Mouse (Mus musculus): ENCODE results near the gene Pdxp. TPM values are rescaled to one million over a fixed set of nuclear protein-coding genes. Genes with fewer than 3 reads are reported as not detected.

Pdxp gene
- polyA plus RNA-seq, 1 experiment from 2014 or later = 102 TPM

DNA sequence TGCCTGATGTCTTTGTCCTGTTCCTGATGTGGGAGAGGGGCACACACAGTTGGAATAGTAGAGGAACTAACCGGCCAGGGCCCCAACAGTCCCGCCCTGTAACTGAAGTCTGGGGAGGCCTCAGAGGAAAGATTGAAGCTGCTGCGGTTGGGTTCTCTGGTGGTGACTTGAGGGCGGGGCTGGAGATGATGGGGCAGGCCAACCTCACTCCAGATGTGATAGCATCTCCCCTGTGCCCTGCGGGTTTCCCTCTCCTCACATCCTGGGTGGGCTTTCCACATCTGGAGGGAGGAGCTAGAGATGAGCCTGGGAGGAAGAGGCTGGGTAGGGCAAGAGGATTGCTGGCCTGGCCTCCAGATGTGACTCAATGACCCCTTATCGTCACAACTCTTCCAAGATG is 9.9 kb downstream of the Pdxp start:
- ATAC-seq = no peak
- Histone ChIP-seq H3K27me3 (replicated peaks; ENCODE audit: control insufficient read depth, insufficient read depth, low read length) (no peaks in the 10 kb centered on the region), H3K36me3 (ENCODE audit: control insufficient read depth, insufficient read depth) (peaks cover 9% of the 10 kb centered on the region; the same call in 1 of the 2 replicates), H3K4me3 (replicated peaks; ENCODE audit: low read length) (no peak overlapping the region), H3K27ac (ENCODE audit: low read length) (no peak overlapping the region), H3K4me2 (ENCODE audit: low read length) (no peak overlapping the region), H3K9me3 (ENCODE audit: control insufficient read depth, low read length) (no peaks in the 10 kb centered on the region), H3K9ac (replicated peaks; ENCODE audit: low read depth, low read length) (no peak overlapping the region), H3K4me1 (replicated peaks; ENCODE audit: control insufficient read depth, insufficient read depth, low read length) (peaks cover 25% of the 10 kb centered on the region)
- WGBS = 84% methylated on average over 6 of the region's 6 CpGs

DNA sequence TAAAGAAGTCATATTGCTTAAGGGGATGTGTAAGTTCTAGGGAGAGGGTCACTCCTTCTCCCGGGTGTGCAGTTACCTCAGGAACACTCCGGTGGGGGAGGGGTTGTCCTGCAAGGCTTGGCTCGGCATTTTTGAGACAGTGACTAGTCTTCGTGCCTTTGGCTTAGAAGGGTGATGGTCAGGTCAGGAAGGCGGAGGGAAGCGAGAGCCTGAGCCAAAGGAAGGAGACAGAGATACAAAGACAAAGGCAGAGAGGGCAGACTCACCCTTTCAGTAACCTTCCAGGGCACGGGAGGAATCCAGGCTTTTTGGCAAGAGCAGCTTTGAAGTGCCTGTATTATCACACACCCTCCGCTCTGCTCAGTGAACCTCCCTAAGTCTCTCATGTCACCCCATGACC is 11.4 kb downstream of the Pdxp start:
- 42% methylated on average over 8 of the region's 8 CpGs for WGBS
- no peak for ATAC-seq
- H3K4me1 ChIP-seq (replicated peaks; ENCODE audit: control insufficient read depth, insufficient read depth, low read length) = peaks cover 25% of the 10 kb centered on the region

DNA sequence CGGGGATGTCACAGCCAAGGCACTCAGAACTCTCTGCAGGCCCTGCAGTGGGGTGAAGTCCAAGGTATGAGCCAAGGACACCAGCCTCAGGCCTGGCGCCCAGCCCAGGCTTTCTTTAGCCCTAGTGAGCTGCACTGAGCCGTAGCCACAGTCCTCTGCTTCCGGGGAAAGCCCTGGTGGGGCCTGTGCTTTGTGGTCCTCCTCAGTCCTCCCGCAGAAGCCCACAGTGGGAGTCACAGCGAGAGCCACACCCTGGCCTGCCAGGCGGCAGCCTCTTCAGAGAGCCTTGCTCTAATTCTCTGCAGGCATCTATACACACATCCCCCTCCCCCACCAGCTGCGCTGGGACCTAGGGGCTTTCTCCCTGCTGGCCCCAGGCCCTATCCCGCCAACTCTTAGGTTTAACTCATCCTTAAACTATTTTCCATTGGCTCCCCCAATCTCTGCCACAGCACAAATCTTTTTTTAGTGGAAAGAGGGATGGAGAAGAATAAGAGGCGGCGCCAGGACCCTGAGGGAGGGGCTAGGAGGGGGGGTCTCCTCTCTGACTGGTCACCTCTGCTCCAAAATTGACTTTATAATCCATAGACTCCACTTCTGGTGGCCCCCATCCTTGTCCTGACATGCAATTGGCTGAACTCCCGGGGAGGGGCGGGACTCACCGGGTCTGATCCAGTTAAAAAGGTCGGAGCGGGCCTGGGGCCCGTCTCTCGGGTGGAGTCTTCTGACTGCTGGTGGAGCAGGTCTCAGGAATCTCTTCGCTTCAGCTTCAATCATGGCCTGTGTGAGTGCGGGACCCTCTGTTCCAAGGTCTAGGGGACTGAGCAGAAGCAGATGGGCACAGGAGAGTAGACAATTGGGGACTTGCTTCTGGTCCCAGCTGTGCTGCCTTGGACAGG is 12.6 kb downstream of the Pdxp start, which contains the start of gene Lgals1:
Lgals1 (plus strand) TSS at position 705 of the 899 bp plus-strand sequence.
- H3K4me3 ChIP-seq (replicated peaks; ENCODE audit: low read length) = peak within 1 kb of the TSS; percentile 7
- peak; percentile 51 for ATAC-seq

More for the DNA sequence above, 11.4 kb downstream of the Pdxp start:
- no peak overlapping the region for H3K27ac ChIP-seq (ENCODE audit: low read length)
- no peaks in the 10 kb centered on the region for H3K9me3 ChIP-seq (ENCODE audit: control insufficient read depth, low read length)
- no peak overlapping the region for H3K4me2 ChIP-seq (ENCODE audit: low read length)
- no peaks in the 10 kb centered on the region for H3K27me3 ChIP-seq (replicated peaks; ENCODE audit: control insufficient read depth, insufficient read depth, low read length)
- 0 out of 2 replicates have a peak, but pooled peaks cover 1% of the 10 kb centered on the region for H3K36me3 ChIP-seq (ENCODE audit: control insufficient read depth, insufficient read depth)
- no peak overlapping the region for H3K9ac ChIP-seq (replicated peaks; ENCODE audit: low read depth, low read length)
- H3K4me3 ChIP-seq (replicated peaks; ENCODE audit: low read length) = no peak overlapping the region

DNA sequence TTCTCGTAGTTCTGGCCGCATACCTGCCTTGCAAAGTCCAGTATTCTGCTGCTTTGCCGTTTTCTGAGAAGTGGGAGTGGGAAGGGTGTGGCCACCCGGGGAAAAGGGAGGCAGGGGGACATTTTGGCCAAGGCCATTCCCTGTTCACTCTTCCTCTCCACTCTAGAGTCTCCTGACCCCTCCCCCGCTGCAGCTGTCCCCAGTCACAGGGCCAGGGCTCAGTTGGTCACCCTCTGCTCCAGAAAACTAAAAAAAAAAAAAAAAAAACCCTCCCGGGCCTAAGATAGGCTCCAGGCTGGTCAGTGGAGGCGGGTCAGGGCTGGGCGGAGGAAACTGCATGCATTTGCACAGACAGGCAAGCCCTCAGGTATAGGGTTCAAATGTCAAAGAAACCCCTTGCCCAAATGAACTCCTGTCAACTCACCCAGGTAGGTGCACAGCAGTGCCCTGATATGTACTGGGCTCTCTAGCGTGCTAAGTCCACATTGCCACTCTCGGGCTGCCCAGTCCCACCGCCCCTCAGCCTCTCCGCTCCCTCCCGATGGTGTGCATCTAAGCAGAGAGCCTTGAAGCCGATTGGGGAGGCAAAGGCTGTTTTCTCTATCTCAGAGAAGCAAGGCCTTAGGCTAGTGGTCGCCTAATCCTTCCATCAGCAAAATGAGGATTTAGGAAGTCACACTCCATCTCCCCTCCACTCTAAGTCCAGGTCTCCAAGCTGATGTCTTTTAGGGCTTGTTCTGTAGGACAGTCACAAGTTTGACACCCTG is 13.5 kb downstream of the Pdxp start:
- H3K36me3 ChIP-seq (ENCODE audit: control insufficient read depth, insufficient read depth) = no peaks in the 10 kb centered on the region
- H3K4me1 ChIP-seq (replicated peaks; ENCODE audit: control insufficient read depth, insufficient read depth, low read length) = peaks cover 25% of the 10 kb centered on the region
- no peak overlapping the region for H3K27ac ChIP-seq (ENCODE audit: low read length)
- no peak for ATAC-seq
- no peaks in the 10 kb centered on the region for H3K27me3 ChIP-seq (replicated peaks; ENCODE audit: control insufficient read depth, insufficient read depth, low read length)
- peak overlapping the region; percentile 27 for H3K9ac ChIP-seq (replicated peaks; ENCODE audit: low read depth, low read length)
- H3K4me2 ChIP-seq (ENCODE audit: low read length) = peak overlapping the region; percentile 71
- WGBS = 29% methylated on average over 15 of the region's 15 CpGs
- no peaks in the 10 kb centered on the region for H3K9me3 ChIP-seq (ENCODE audit: control insufficient read depth, low read length)
- H3K4me3 ChIP-seq (replicated peaks; ENCODE audit: low read length) = peak overlapping the region; percentile 36

More for the DNA sequence above, 12.6 kb downstream of the Pdxp start, which contains the start of gene Lgals1:
- Histone ChIP-seq H3K9me3 (ENCODE audit: control insufficient read depth, low read length) (no peaks in the 10 kb centered on the region), H3K4me1 (replicated peaks; ENCODE audit: control insufficient read depth, insufficient read depth, low read length) (peaks cover 25% of the 10 kb centered on the region), H3K9ac (replicated peaks; ENCODE audit: low read depth, low read length) (peak within 1 kb of the TSS; percentile 23; the same call in 1 of the 2 replicates), H3K36me3 (ENCODE audit: control insufficient read depth, insufficient read depth) (no peaks in the 10 kb centered on the region), H3K27ac (ENCODE audit: low read length) (peak within 1 kb of the TSS; percentile 65; the same call in 1 of the 2 replicates), H3K27me3 (replicated peaks; ENCODE audit: control insufficient read depth, insufficient read depth, low read length) (no peaks in the 10 kb centered on the region), H3K4me2 (ENCODE audit: low read length) (peak within 1 kb of the TSS; percentile 71)
- WGBS = 9% methylated on average over 20 of the region's 20 CpGs

DNA sequence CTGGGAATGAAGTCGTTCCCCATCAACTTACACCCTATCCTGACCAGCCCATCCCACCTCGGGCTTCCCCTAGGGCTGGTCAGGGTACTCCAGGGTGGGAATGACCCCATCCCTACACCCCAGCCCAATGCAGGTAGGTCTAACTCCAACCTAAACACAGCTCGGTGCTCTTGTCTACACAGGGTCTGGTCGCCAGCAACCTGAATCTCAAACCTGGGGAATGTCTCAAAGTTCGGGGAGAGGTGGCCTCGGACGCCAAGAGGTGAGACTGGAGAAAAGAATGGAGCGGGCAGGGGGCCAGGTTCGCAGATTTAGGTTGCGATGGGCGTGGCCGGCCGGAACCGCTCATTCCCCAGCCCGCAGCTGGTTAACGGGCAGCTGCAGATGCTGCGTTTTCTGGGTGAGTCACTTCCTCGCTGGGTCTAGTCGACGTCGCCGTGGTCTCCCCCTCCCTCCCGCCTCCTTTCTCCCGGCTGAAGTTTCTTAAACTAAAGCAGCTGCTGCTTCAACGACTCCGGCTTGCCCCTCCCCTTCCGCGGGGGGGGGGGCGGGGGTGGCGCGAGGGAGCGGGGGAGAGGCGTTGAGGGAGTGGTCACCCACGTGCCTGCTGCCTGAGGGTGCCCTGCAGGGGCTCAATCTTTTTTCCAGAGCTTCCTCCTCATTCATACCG is 14.2 kb downstream of the Pdxp start:
- H3K9ac ChIP-seq (replicated peaks; ENCODE audit: low read depth, low read length) = peak overlapping the region; percentile 27
- ATAC-seq = peak; percentile 60
- no peaks in the 10 kb centered on the region for H3K36me3 ChIP-seq (ENCODE audit: control insufficient read depth, insufficient read depth)
- H3K4me3 ChIP-seq (replicated peaks; ENCODE audit: low read length) = peak overlapping the region; percentile 36
- H3K27me3 ChIP-seq (replicated peaks; ENCODE audit: control insufficient read depth, insufficient read depth, low read length) = no peaks in the 10 kb centered on the region
- H3K27ac ChIP-seq (ENCODE audit: low read length) = no peak overlapping the region
- H3K9me3 ChIP-seq (ENCODE audit: control insufficient read depth, low read length) = no peaks in the 10 kb centered on the region
- H3K4me2 ChIP-seq (ENCODE audit: low read length) = peak overlapping the region; percentile 71
- peaks cover 25% of the 10 kb centered on the region for H3K4me1 ChIP-seq (replicated peaks; ENCODE audit: control insufficient read depth, insufficient read depth, low read length)
- WGBS = 2% methylated on average over 25 of the region's 35 CpGs

DNA sequence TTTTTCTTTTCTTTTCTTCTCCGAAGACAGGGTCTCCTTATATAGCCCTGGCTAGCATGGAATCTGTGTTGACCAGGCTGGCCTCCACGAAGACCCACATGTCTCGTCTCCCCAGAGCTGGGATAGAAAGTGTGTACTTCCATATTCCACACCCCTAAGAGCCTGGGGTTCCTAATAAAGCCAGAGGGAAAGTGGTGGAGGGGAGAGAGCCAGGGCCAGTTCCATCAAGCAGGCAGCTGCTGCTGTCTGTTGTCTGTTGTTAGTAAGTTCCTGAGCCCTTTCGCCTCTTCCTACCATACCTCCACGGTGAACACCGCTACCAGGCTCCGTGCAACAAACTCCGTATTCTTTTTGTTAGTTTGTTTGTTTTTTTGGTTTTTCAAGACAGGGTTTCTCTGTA is 14.8 kb downstream of the Pdxp start:
- H3K36me3 ChIP-seq (ENCODE audit: control insufficient read depth, insufficient read depth) = no peaks in the 10 kb centered on the region
- no peak overlapping the region for H3K27ac ChIP-seq (ENCODE audit: low read length)
- no peaks in the 10 kb centered on the region for H3K27me3 ChIP-seq (replicated peaks; ENCODE audit: control insufficient read depth, insufficient read depth, low read length)
- peaks cover 25% of the 10 kb centered on the region for H3K4me1 ChIP-seq (replicated peaks; ENCODE audit: control insufficient read depth, insufficient read depth, low read length)
- no peak for ATAC-seq
- no peaks in the 10 kb centered on the region for H3K9me3 ChIP-seq (ENCODE audit: control insufficient read depth, low read length)
- WGBS = 51% methylated on average over 7 of the region's 8 CpGs
- peak overlapping the region; percentile 71 for H3K4me2 ChIP-seq (ENCODE audit: low read length)
- H3K9ac ChIP-seq (replicated peaks; ENCODE audit: low read depth, low read length) = no peak overlapping the region
- H3K4me3 ChIP-seq (replicated peaks; ENCODE audit: low read length) = no peak overlapping the region

DNA sequence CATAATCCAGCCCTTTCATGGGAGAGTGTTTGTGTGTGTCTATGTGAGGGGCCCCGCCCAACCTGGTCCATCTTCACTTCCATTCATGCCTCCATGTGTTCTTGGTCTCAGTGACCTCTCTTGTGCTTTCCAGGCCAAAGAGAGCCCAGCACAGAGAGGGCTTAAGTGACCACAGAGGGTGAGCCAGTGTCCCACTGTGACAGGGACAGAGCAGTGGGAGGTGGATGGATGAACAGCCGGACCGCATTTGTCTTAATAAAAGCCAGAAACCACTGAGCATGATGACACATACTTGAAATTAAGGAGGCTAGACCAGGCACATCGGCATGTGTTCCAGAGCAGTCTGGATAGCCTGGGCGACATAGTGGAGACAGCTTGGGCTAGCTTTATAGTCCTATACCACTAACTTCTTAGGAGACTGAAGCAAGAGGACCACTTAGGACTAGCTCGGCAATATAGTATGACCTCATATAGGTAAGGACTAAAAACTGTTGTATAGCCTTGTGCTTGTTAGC is 16.5 kb downstream of the Pdxp start:
- 92% methylated on average over 6 of the region's 6 CpGs for WGBS

DNA sequence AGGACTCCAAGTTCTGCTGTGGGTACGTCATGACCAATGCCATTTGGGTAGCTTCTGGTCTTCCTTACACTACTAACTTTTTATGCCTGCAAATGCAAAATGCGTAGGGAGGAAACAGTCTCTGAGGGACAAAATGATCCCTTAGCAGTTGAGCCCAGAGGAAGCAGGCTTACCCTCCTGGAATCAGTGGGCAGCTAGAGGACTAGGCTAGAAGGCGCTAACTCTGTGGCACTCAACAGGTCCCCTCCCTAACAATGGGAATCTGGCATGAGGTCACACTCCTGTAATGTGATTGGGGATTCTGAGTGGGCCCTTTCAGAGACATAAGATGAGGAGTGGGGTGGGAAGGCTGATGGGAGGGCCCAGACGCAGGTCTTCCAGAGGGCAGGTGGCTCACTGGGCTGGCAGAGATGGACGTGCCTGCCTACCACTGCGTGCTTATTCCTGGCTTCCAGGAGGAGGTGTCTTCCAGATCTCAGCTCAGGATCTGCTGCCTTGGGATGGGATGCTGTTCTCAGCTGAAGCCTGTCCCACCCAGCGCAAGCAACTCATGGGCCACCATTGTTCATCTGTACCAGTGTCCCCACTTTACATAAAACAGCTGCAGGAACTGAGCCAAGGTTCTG is 17.2 kb downstream of the Pdxp start:
- no peak overlapping the region for H3K4me3 ChIP-seq (replicated peaks; ENCODE audit: low read length)
- WGBS = 86% methylated on average over 7 of the region's 7 CpGs
- H3K4me2 ChIP-seq (ENCODE audit: low read length) = no peak overlapping the region
- no peaks in the 10 kb centered on the region for H3K36me3 ChIP-seq (ENCODE audit: control insufficient read depth, insufficient read depth)
- H3K9me3 ChIP-seq (ENCODE audit: control insufficient read depth, low read length) = no peaks in the 10 kb centered on the region
- H3K27ac ChIP-seq (ENCODE audit: low read length) = no peak overlapping the region
- ATAC-seq = no peak
- no peak overlapping the region for H3K9ac ChIP-seq (replicated peaks; ENCODE audit: low read depth, low read length)
- H3K4me1 ChIP-seq (replicated peaks; ENCODE audit: control insufficient read depth, insufficient read depth, low read length) = peaks cover 28% of the 10 kb centered on the region
- no peaks in the 10 kb centered on the region for H3K27me3 ChIP-seq (replicated peaks; ENCODE audit: control insufficient read depth, insufficient read depth, low read length)

More for the DNA sequence above, 16.5 kb downstream of the Pdxp start:
- no peak overlapping the region for H3K4me2 ChIP-seq (ENCODE audit: low read length)
- H3K9ac ChIP-seq (replicated peaks; ENCODE audit: low read depth, low read length) = no peak overlapping the region
- no peak overlapping the region for H3K27ac ChIP-seq (ENCODE audit: low read length)
- H3K36me3 ChIP-seq (ENCODE audit: control insufficient read depth, insufficient read depth) = no peaks in the 10 kb centered on the region
- no peaks in the 10 kb centered on the region for H3K27me3 ChIP-seq (replicated peaks; ENCODE audit: control insufficient read depth, insufficient read depth, low read length)
- ATAC-seq = no peak
- no peaks in the 10 kb centered on the region for H3K9me3 ChIP-seq (ENCODE audit: control insufficient read depth, low read length)
- H3K4me3 ChIP-seq (replicated peaks; ENCODE audit: low read length) = no peak overlapping the region
- peaks cover 25% of the 10 kb centered on the region for H3K4me1 ChIP-seq (replicated peaks; ENCODE audit: control insufficient read depth, insufficient read depth, low read length)
